Mouse (Mus musculus): ENCODE measurements around the gene Mob4. TPM values are rescaled to one million over a fixed set of nuclear protein-coding genes. Genes with fewer than 3 reads are reported as not detected.
"Not testable (repeated sequence)": the region's sequence is repeated elsewhere in the genome, so short reads cannot be mapped to it uniquely, and the experiment has no call there.

The Mob4 gene
- total RNA-seq, 1 experiment: 37.0 TPM

GRCm38 (mm10) chr1:55109066-55109766 lies 21.8 kb upstream of the Mob4 start:
- no peak for DNase-seq (ENCODE audit: low read depth, low spot score)
- Histone ChIP-seq H3K4me1 (ENCODE audit: control insufficient read depth in 2 of 2, insufficient read depth in 2 of 2, low read length in 2 of 2, poor library complexity in 1 of 2) (peaks cover 3 to 26% of the 10 kb centered on the region in 2 experiments), H3K9me3 (ENCODE audit: control insufficient read depth, insufficient read depth, low read depth, low read length) (no peaks in the 10 kb centered on the region), H3K9ac (ENCODE audit: insufficient read depth, low read depth, low read length, poor library complexity, severe bottlenecking) (peak overlapping the region; percentile 69; the same call in 1 of the 2 replicates), H3K4me3 (ENCODE audit: insufficient read depth in 1 of 2, low read depth in 1 of 2, low read length in 2 of 2, poor library complexity in 1 of 2, severe bottlenecking in 1 of 2) (no peak overlapping the region), H3K36me3 (ENCODE audit: control insufficient read depth, insufficient read depth, low read length, poor library complexity, severe bottlenecking) (no peaks in the 10 kb centered on the region), H3K27ac (ENCODE audit: insufficient read depth, low read depth, low read length, poor library complexity, severe bottlenecking) (peak overlapping the region; percentile 99)
- in situ Hi-C loops (cut with MboI; ENCODE audit: low sequenced_read_pairs in 2 of 2, unreplicated experiment in 2 of 2): no loop called here
- no peak for TF ChIP-seq MAFK (IDR thresholded peaks at IDR 0.05; ENCODE audit: insufficient read depth, low read depth, low read length)
- TF ChIP-seq CHD2 (IDR thresholded peaks at IDR 0.05; ENCODE audit: low read depth, low read length): no peak

DNA sequence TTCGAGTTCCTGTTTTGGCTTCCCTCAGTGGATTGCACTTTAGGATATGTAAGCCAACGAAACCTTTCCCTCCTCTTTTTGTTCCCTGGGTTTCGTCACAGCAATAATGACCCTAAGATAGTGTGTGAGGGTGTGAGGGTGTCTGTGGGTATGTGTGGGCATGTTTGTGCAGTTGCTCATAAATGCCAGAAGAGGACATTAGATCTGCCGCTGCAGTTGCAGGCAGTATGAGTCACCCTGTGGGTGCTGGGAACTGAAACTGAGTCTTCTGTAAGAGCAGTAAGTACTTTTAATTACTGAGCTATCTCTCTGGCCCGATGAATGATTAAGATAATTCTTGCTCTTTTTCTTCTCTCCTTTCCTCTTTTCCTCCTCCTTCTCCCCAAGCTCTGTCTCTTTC lies 8.0 kb upstream of the Mob4 start:
- H3K9ac ChIP-seq (ENCODE audit: insufficient read depth, low read depth, low read length, poor library complexity, severe bottlenecking): no peak overlapping the region
- in situ Hi-C loops (cut with MboI; ENCODE audit: low sequenced_read_pairs in 2 of 2, unreplicated experiment in 2 of 2): no loop called here
- no peaks in the 10 kb centered on the region for H3K9me3 ChIP-seq (ENCODE audit: control insufficient read depth, insufficient read depth, low read depth, low read length)
- TF ChIP-seq ZNF384 (IDR thresholded peaks at IDR 0.05; ENCODE audit: low read depth, low read length) (no peak), HCFC1 (IDR thresholded peaks at IDR 0.05; ENCODE audit: borderline replicate concordance, insufficient read depth, low read length) (no peak), MAFK (IDR thresholded peaks at IDR 0.05; ENCODE audit: insufficient read depth, low read depth, low read length) (no peak), ZC3H11A (IDR thresholded peaks at IDR 0.05; ENCODE audit: borderline replicate concordance, low read depth, low read length) (no peak), CHD2 (IDR thresholded peaks at IDR 0.05; ENCODE audit: low read depth, low read length) (no peak)
- H3K4me3 ChIP-seq (ENCODE audit: insufficient read depth in 1 of 2, low read depth in 1 of 2, low read length in 2 of 2, poor library complexity in 1 of 2, severe bottlenecking in 1 of 2): no peak overlapping the region
- no peak overlapping the region for H3K27ac ChIP-seq (ENCODE audit: insufficient read depth, low read depth, low read length, poor library complexity, severe bottlenecking)
- DNase-seq (ENCODE audit: low read depth, low spot score): no peak
- H3K36me3 ChIP-seq (ENCODE audit: control insufficient read depth, insufficient read depth, low read length, poor library complexity, severe bottlenecking): no peaks in the 10 kb centered on the region
- peaks cover 0 to 1% of the 10 kb centered on the region in 2 experiments; a peak in 2 of 4 replicates for H3K4me1 ChIP-seq (ENCODE audit: control insufficient read depth in 2 of 2, insufficient read depth in 2 of 2, low read length in 2 of 2, poor library complexity in 1 of 2)

DNA sequence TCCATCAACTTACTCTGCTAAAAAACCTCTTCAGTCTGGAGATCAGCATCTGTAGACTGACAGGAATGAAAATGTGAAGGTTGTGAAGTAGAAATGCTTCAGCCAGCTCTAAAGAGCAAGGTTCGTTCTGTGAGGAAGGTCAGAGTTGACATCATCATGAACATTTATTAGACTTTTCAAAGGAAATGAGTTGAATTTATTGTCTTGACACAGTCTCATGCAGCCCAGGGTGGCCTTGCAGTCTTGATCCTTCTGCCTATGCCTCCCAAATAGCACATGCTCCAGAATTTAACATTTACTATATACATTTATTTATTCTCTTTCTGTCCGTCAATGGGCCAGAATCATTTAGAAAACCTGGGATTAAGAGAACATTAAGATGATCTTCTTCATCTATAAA lies 7.5 kb upstream of the Mob4 start:
- Histone ChIP-seq H3K9me3 (ENCODE audit: control insufficient read depth, insufficient read depth, low read depth, low read length) (no peaks in the 10 kb centered on the region), H3K4me3 (ENCODE audit: insufficient read depth in 1 of 2, low read depth in 1 of 2, low read length in 2 of 2, poor library complexity in 1 of 2, severe bottlenecking in 1 of 2) (no peak overlapping the region), H3K4me1 (ENCODE audit: control insufficient read depth in 2 of 2, insufficient read depth in 2 of 2, low read length in 2 of 2, poor library complexity in 1 of 2) (peaks cover 0 to 4% of the 10 kb centered on the region in 2 experiments; a peak in 2 of 4 replicates), H3K27ac (ENCODE audit: insufficient read depth, low read depth, low read length, poor library complexity, severe bottlenecking) (no peak overlapping the region), H3K36me3 (ENCODE audit: control insufficient read depth, insufficient read depth, low read length, poor library complexity, severe bottlenecking) (no peaks in the 10 kb centered on the region), H3K9ac (ENCODE audit: insufficient read depth, low read depth, low read length, poor library complexity, severe bottlenecking) (no peak overlapping the region)
- in situ Hi-C loops (cut with MboI; ENCODE audit: low sequenced_read_pairs in 2 of 2, unreplicated experiment in 2 of 2): no loop called here
- DNase-seq (ENCODE audit: low read depth, low spot score): no peak
- no peak for TF ChIP-seq CHD2 (IDR thresholded peaks at IDR 0.05; ENCODE audit: low read depth, low read length)

DNA sequence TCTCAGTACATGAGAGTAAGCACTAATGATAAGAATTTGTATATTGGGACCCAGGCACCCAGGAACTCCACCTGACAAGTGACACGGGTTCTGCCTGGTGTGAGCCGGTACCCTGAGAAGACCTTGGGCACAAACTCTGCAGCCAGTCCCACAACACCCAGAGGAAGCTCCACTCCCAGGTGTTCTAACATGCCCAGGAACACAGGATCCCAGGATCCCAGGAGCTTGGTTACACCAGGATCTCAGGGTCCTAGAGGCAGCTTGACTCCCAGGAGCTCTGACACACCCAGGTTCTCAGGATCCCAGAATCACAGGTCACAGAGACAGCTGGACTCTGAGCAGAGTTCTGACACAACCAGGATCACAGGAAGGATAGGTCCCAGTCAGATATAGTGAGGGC lies 6.9 kb upstream of the Mob4 start:
- H3K9ac ChIP-seq (ENCODE audit: insufficient read depth, low read depth, low read length, poor library complexity, severe bottlenecking); DNase-seq (ENCODE audit: low read depth, low spot score); in situ Hi-C loops (cut with MboI; ENCODE audit: low sequenced_read_pairs in 2 of 2, unreplicated experiment in 2 of 2); H3K4me3 ChIP-seq (ENCODE audit: insufficient read depth in 1 of 2, low read depth in 1 of 2, low read length in 2 of 2, poor library complexity in 1 of 2, severe bottlenecking in 1 of 2); H3K4me1 ChIP-seq (ENCODE audit: control insufficient read depth in 2 of 2, insufficient read depth in 2 of 2, low read length in 2 of 2, poor library complexity in 1 of 2); H3K27ac ChIP-seq (ENCODE audit: insufficient read depth, low read depth, low read length, poor library complexity, severe bottlenecking); H3K9me3 ChIP-seq (ENCODE audit: control insufficient read depth, insufficient read depth, low read depth, low read length); H3K36me3 ChIP-seq (ENCODE audit: control insufficient read depth, insufficient read depth, low read length, poor library complexity, severe bottlenecking): not testable (repeated sequence)

GRCm38 (mm10) chr1:55129716-55130115 lies 1.3 kb upstream of the Mob4 start:
- Histone ChIP-seq H3K4me3 (ENCODE audit: insufficient read depth in 1 of 2, low read depth in 1 of 2, low read length in 2 of 2, poor library complexity in 1 of 2, severe bottlenecking in 1 of 2) (peak overlapping the region in 1 of 2 experiments; percentile 87; a peak in 1 of 4 replicates), H3K9me3 (ENCODE audit: control insufficient read depth, insufficient read depth, low read depth, low read length) (no peaks in the 10 kb centered on the region), H3K27ac (ENCODE audit: insufficient read depth, low read depth, low read length, poor library complexity, severe bottlenecking) (peak overlapping the region; percentile 51), H3K36me3 (ENCODE audit: control insufficient read depth, insufficient read depth, low read length, poor library complexity, severe bottlenecking) (no peaks in the 10 kb centered on the region), H3K4me1 (ENCODE audit: control insufficient read depth in 2 of 2, insufficient read depth in 2 of 2, low read length in 2 of 2, poor library complexity in 1 of 2) (peaks cover 8 to 10% of the 10 kb centered on the region in 2 experiments), H3K9ac (ENCODE audit: insufficient read depth, low read depth, low read length, poor library complexity, severe bottlenecking) (peak overlapping the region; percentile 41; the same call in 1 of the 2 replicates)
- DNase-seq (ENCODE audit: low read depth, low spot score): no peak
- TF ChIP-seq HCFC1 (IDR thresholded peaks at IDR 0.05; ENCODE audit: borderline replicate concordance, insufficient read depth, low read length) (no peak), CHD2 (IDR thresholded peaks at IDR 0.05; ENCODE audit: low read depth, low read length) (no peak), ZNF384 (IDR thresholded peaks at IDR 0.05; ENCODE audit: low read depth, low read length) (no peak), MAFK (IDR thresholded peaks at IDR 0.05; ENCODE audit: insufficient read depth, low read depth, low read length) (no peak), ZC3H11A (IDR thresholded peaks at IDR 0.05; ENCODE audit: borderline replicate concordance, low read depth, low read length) (no peak)
- in situ Hi-C loops (cut with MboI; ENCODE audit: low sequenced_read_pairs in 2 of 2, unreplicated experiment in 2 of 2): no loop called here
